Mouse (Mus musculus) heart, adult 2 months (tissue): ENCODE measurements at regions not wholly inside any gene's neighbourhood (a gene's known extent, or its start where the extent isn't known, plus 50 kb on each side); places are given as distances from the start of the nearest gene placed in this dataset.
A peak's percentile ranks its signal among the peaks of the same experiment; 100 is the strongest.

ENCODE experiments used
- DNase-seq, 2 experiments: peaks; one replicate each; pipeline ENCODE4 v3.0.0; 2021
- H3K27ac ChIP-seq: fragments of 200-600 bp; 2 replicates; pipeline ENCODE4 v1.8.1; 2022
- H3K27me3 ChIP-seq: fragments of 200-500 bp; 2 replicates; pipeline ENCODE4 v1.6.1; 2012; ENCODE audit warnings: mild to moderate bottlenecking, low read length, inconsistent platforms, mixed read lengths; ENCODE audit not compliant: control insufficient read depth, insufficient read depth
- H3K36me3 ChIP-seq: fragments of 200-500 bp; 2 replicates; pipeline ENCODE4 v1.6.1; 2012; ENCODE audit warnings: low read length, inconsistent platforms; ENCODE audit not compliant: control insufficient read depth, insufficient read depth
- H3K4me1 ChIP-seq: fragments of 200-500 bp; 2 replicates; pipeline ENCODE4 v1.6.1; 2011; ENCODE audit warnings: low read length; ENCODE audit not compliant: control insufficient read depth, insufficient read depth
- H3K4me3 ChIP-seq: fragments of 200-600 bp; 2 replicates; pipeline ENCODE4 v1.8.1; 2022
- H3K79me2 ChIP-seq: fragments of 200-500 bp; replicated peaks from 2 replicates; pipeline ENCODE4 v1.6.1; 2012; ENCODE audit warnings: mild to moderate bottlenecking, inconsistent platforms, low read length, moderate library complexity, mixed read lengths; ENCODE audit not compliant: control insufficient read depth, insufficient read depth
- H3K9ac ChIP-seq: fragments of 200-500 bp; 2 replicates; pipeline ENCODE4 v1.6.1; 2012; ENCODE audit warnings: low read depth, mild to moderate bottlenecking, control low read depth, inconsistent platforms, low read length, mixed read lengths
- CTCF ChIP-seq: fragments of 200-600 bp; IDR thresholded peaks from 2 replicates; pipeline ENCODE4 v1.8.1; 2022; ENCODE audit warnings: antibody characterized with exemption, mild to moderate bottlenecking, moderate library complexity
- EP300 ChIP-seq: fragments of 200-500 bp; IDR thresholded peaks from 2 replicates; pipeline ENCODE4 v1.6.1; 2011; ENCODE audit warnings: low read depth, low read length, control low read depth; ENCODE audit not compliant: insufficient read depth
- POLR2A ChIP-seq: fragments of 200-500 bp; IDR thresholded peaks from 2 replicates; pipeline ENCODE4 v1.6.1; 2011; ENCODE audit warnings: mild to moderate bottlenecking, low read depth, low read length, control low read depth; ENCODE audit not compliant: insufficient read depth
- WGBS: fragments of 180-500 bp; shearing (Covaris S2); methylation state at CpG from one replicate; pipeline ENCODE4 v1.1.7; 2018; 5-methylcytosine and 5-hydroxymethylcytosine counted together
- intact Hi-C: fragments of 180-260 bp; cut with DNase I; formaldehyde crosslinking; loops from one replicate; pipeline ENCODE4 v1.15.1; 2025

DNA sequence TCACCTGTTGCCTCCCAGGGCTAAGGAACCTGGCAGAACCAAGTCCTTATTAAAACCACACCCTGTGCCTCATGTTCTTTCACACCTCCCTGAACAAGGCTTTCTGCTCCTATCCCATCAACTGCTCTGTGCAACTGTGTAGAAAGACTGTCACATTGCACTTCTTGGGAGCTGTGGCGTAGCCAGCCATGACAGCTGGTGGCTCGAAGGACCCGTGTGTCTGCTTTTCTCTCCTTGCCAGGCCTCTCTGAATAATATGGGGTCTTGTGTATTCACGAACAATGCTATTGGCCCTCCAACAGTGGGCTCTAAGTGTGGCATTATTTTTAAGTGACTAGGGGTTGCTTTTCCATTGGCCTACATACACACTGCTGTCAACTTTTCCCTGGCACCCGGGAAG is 347.3 kb downstream of the Cd83 start:
- Histone ChIP-seq H3K27me3 (no peaks in the 10 kb centered on the region), H3K36me3 (no peaks in the 10 kb centered on the region), H3K79me2 (no peaks in the 10 kb centered on the region), H3K27ac (no peak overlapping the region), H3K9ac (no peak overlapping the region), H3K4me1 (no peaks in the 10 kb centered on the region), H3K4me3 (no peak overlapping the region)
- WGBS, result 94% methylated on average over 5 of the region's 5 CpGs
- intact Hi-C loops, result no loop called here
- no peak for DNase-seq
- TF ChIP-seq POLR2A (no peak), CTCF (no peak), EP300 (no peak)

DNA sequence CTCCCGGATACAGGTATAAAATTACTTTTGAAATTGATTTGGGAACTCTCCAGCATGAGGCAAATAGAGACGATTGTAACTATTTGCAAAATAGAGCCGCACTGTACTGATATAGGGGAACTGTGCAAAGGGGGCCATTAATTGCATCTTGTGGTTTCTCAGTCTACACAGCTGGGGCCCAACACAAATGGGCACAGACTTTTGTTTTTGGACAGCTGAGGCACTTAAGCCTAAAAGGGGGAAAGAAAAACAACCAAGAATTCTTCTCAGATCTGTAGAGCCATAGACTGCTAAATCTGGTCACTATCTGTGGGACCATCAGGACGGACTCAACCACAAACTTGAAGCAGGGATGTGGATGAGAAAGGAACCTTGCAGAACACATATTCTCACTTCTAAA is 347.9 kb downstream of the Cd83 start:
- no peak overlapping the region for H3K9ac ChIP-seq
- no peaks in the 10 kb centered on the region for H3K79me2 ChIP-seq
- H3K36me3 ChIP-seq, result no peaks in the 10 kb centered on the region
- no peaks in the 10 kb centered on the region for H3K27me3 ChIP-seq
- TF ChIP-seq CTCF (no peak), EP300 (no peak), POLR2A (no peak)
- H3K27ac ChIP-seq, result no peak overlapping the region
- WGBS, result 95% methylated on average over 4 of the region's 4 CpGs
- H3K4me3 ChIP-seq, result no peak overlapping the region
- DNase-seq, result no peak
- intact Hi-C loops, result no loop called here
- no peaks in the 10 kb centered on the region for H3K4me1 ChIP-seq

DNA sequence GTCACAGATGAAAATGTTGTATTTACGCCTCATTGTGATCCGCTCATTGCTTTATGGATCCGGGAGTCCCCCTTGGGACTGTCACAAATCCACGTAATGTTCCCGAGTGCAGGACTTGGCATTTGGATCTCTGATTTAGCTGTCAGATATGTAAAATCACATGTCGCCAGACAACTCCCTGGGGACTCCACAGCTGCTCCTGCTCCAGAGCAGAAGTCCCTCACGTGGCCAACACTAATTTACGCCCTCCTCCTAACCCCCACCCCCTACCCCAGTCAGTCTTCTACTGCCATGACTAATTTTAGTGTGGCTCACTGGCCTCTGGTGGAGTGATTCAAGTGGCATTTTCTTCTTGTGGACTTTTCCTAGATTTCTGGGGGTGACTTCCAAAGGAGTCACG is 348.9 kb downstream of the Cd83 start:
- intact Hi-C loops, result no loop called here
- Histone ChIP-seq H3K9ac (no peak overlapping the region), H3K27ac (no peak overlapping the region), H3K79me2 (no peaks in the 10 kb centered on the region), H3K36me3 (no peaks in the 10 kb centered on the region), H3K27me3 (no peaks in the 10 kb centered on the region), H3K4me3 (no peak overlapping the region), H3K4me1 (no peaks in the 10 kb centered on the region)
- TF ChIP-seq EP300, result peak; percentile 62; the same call in 1 of the 2 replicates
- no peak for TF ChIP-seq CTCF
- peak; percentile 43 to 60 for DNase-seq
- 41% methylated on average over 9 of the region's 9 CpGs for WGBS

DNA sequence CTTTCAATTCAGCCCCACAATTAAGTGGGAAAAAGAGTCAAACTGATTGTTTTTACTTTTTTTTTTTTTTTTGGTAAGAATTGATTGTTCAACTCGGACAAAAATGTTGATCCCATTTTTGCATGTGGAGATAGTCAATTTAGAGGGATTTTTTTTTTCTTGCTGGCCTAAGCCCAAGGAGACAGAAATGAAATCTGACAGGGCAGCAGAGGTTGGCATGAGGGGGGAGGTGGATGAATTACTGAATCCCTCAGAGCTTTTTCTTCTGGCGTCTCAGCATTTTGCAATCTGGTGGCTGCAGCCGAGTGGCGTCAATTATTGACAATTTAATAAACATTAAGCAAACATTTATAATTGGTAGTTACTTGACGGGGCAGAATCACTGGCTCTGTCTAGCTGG is 356.6 kb downstream of the Cd83 start:
- 93% methylated on average over 5 of the region's 5 CpGs for WGBS
- no peaks in the 10 kb centered on the region for H3K27me3 ChIP-seq
- H3K9ac ChIP-seq, result no peak overlapping the region
- no peaks in the 10 kb centered on the region for H3K4me1 ChIP-seq
- H3K36me3 ChIP-seq, result no peaks in the 10 kb centered on the region
- no peaks in the 10 kb centered on the region for H3K79me2 ChIP-seq
- no peak for TF ChIP-seq CTCF
- no peak for TF ChIP-seq EP300
- no peak for TF ChIP-seq POLR2A
- no peak overlapping the region for H3K27ac ChIP-seq
- no peak for DNase-seq
- no peak overlapping the region for H3K4me3 ChIP-seq
- intact Hi-C loops, result no loop called here

DNA sequence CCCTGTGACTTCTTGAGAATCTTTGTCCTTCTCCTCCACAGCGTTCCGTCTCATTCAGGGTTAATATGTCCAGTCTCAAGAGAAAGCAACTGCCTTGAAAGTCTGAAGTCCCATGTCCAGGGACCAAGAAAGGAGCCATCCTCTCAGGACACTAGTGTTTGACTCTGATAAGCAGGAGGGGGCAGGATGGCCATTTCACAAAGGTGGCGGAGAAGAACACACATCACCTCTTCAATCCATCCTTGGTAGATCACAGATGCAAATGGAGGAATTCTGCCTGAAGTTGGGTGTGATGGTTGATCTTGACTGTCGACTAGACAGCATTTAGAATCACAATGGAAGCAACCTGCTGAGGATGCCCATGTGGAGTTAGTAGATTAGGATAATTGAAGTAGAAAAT is 360.9 kb downstream of the Cd83 start:
- DNase-seq, result no peak
- WGBS, result 95% methylated on average over 4 of the region's 4 CpGs
- H3K79me2 ChIP-seq, result no peaks in the 10 kb centered on the region
- no peaks in the 10 kb centered on the region for H3K36me3 ChIP-seq
- no peak overlapping the region for H3K4me3 ChIP-seq
- no peaks in the 10 kb centered on the region; the same call in 1 of the 2 replicates for H3K4me1 ChIP-seq
- no peak overlapping the region for H3K27ac ChIP-seq
- no peak overlapping the region for H3K9ac ChIP-seq
- no peaks in the 10 kb centered on the region for H3K27me3 ChIP-seq
- TF ChIP-seq CTCF, result no peak
- TF ChIP-seq POLR2A, result no peak
- TF ChIP-seq EP300, result no peak
- intact Hi-C loops, result no loop called here

DNA sequence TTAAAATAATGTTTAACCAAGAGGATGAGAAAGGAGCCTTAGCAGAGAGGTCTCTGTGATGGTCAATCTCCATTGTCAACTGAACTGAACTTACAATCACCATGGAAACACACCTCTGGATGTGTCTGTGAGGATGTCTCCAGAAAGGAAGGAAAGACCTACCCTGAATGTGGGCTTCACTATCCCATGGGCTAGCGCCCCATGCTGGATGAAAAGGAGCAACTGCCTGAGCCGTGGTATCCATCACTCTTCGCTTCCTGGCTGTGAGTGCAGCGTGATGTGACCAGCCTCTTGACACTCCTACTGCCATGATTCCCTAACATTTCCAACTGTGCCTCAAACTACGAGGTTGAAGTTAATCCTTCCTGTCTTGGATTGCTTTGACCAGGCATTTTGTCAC is 363.3 kb downstream of the Cd83 start:
- TF ChIP-seq CTCF (0 out of 2 replicates have a peak, but pooled peaks have one; percentile 5), EP300 (no peak), POLR2A (no peak)
- Histone ChIP-seq H3K27ac (no peak overlapping the region), H3K4me3 (no peak overlapping the region), H3K9ac (no peak overlapping the region), H3K36me3 (no peaks in the 10 kb centered on the region), H3K79me2 (no peaks in the 10 kb centered on the region), H3K27me3 (no peaks in the 10 kb centered on the region), H3K4me1 (no peaks in the 10 kb centered on the region; the same call in 1 of the 2 replicates)
- DNase-seq, result no peak
- 82% methylated on average over 5 of the region's 5 CpGs for whole genome bisulfite sequencing
- intact Hi-C loops, result no loop called here
